Mouse (Mus musculus): ENCODE measurements around the gene Retreg3.

Gene Retreg3

GRCm38 (mm10) chr11:101078121-101078520 lies 41.6 kb downstream of the Retreg3 start, which contains the start of gene Hsd17b1:
Hsd17b1 (plus strand) TSS chr11:101078411.
- no peak for DNase-seq (ENCODE audit: low spot score)

- no peak for DNase-seq (ENCODE audit: low spot score)
These were observed 47.8 kb downstream of the Retreg3 start for GRCm38 (mm10) chr11:101071810-101072428.

- DNase-seq (ENCODE audit: low spot score) = no peak
These were observed 48.7 kb downstream of the Retreg3 start for GRCm38 (mm10) chr11:101070987-101071386.

DNA sequence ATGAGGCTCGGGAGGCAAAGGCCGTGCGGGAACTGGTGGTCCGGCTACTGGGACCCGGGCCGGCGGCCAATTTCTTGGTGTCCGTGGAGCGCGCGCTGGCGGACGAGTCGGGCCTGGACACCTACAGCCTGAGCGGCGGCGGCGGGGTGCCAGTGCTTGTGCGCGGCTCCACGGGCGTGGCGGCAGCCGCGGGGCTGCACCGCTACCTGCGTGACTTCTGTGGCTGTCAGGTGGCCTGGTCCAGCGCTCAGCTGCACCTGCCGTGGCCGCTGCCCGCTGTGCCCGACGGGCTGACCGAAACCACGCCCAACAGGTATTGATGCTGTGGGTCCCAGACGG lies 49.5 kb downstream of the Retreg3 start:
- no peak for DNase-seq (ENCODE audit: low spot score)

DNA sequence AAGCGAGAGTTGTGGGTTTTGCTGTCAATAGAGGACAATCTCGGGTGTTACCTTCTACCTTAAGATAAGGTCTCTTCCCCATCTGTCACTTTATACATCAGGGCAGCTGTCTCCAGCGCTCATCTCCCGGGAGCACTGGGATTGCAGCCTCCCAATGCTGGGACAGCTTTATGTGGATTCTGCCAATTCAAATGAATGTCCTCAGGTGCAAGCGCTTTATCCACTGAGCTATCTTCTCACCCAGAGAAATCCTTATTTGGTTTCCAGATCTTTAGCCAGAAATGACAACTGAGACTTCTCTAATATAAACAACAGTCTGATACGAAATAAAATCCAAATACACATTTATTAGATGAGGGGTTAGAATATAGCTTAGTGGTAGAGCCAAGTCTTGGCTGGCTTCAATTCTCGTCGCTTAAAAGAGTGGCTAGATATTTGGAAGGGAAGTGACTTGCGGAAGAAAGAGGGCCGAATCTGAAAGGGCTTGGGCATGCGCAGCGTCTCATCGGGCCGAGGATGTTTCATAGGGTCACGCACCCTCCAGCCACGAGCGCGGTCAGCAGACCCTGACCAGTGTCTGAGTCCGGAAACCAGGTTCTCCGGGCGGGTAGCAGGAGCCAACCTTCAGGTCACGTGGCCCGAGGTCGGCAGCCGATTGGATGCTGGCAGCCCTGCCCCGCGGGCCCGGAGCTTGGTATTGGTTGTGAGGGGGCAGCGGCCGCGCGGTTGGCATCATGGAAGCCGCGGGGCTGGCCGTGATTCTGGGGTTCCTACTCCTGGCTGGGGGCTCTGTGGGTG lies 50.1 kb downstream of the Retreg3 start, which contains the start of gene Naglu:
TSS of gene Naglu (plus strand) at position 622 of the 798 bp plus-strand sequence.
- peak; percentile 85 for DNase-seq (ENCODE audit: low spot score)

GRCm38 (mm10) chr11:101066549-101067412 lies 52.9 kb downstream of the Retreg3 start:
- no peak for DNase-seq (ENCODE audit: low spot score)

DNA sequence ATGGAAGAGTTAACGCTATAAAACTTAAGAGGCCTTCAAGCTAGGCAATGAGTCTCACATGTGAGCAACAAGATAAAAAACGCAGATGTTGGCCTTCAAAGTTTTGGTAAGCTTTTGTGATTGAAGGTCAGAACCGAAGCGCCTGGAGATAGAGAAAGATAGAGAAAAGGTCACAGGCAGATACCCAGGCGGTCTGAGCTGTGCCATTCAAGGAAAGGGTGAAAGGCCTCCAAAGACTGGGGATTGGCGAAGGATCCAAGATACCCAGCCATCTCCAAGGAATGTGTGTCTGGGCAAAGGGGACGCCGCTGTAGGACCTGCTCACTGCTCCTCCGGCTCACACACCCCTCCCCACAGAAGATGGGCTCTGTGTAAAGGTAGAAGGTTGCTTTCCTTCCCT lies 54.7 kb downstream of the Retreg3 start:
- no peak for DNase-seq (ENCODE audit: low spot score)

GRCm38 (mm10) chr11:101064462-101064861 lies 55.2 kb downstream of the Retreg3 start:
- no peak for DNase-seq (ENCODE audit: low spot score)

DNA sequence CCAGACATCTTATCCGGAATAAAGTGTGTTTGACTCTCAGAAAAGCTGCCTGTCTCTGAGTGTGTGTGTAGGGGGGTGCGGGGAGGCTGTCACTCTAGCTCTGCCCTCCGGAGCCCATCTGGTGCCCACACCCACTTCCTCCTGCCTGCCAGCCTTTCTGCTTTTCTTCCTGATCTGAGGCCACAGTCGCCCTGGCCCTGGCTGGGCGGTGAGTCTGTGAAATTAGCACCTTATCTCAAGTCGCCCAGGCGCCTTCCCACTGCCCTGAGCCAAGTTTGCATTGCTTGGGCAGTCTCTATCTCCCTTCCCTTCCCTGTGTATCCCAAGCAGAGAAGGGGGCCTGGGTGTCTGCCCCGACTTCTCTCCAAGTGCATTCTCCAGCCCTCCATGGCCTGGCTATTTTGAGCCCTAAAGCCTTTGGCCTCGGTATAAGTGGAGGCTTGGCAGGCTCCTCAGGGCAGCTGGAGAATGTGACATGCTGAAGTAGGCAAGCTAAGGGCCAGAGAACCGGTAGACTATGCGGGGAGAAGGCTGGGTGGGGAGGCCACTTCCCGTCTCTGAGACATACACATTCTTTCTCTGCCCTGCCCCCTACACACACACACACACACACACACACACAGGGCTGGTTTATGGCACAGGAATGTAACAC lies 55.9 kb downstream of the Retreg3 start:
- no peak for DNase-seq (ENCODE audit: low spot score)

GRCm38 (mm10) chr11:101062971-101063675 lies 56.6 kb downstream of the Retreg3 start:
- DNase-seq (ENCODE audit: low spot score) = no peak

- DNase-seq (ENCODE audit: low spot score) = no peak
These were observed 57.4 kb downstream of the Retreg3 start for GRCm38 (mm10) chr11:101062165-101062884.

GRCm38 (mm10) chr11:101061049-101061448 lies 58.6 kb downstream of the Retreg3 start:
- DNase-seq (ENCODE audit: low spot score) = no peak

DNA sequence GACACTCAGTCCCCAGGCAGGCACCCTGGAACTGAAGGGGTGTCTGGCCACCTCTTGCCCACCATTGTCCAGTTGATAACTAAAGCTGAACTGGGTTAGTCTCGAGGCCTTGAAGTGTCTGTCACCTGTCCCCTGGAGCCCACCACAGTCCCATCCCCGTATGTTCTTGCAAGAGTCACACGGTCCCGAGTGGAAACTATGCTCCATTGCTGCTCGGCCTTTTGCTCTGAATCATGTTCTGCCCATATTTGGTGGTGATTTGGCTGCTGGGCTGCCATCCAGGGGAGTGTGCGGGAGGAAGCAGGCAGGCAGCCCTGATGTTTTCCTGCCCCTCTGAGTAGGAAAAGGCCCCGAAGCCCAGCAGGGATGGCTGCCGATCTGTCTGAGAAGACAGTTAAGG lies 59.6 kb downstream of the Retreg3 start:
- DNase-seq (ENCODE audit: low spot score) = no peak

GRCm38 (mm10) chr11:101059473-101059872 lies 60.2 kb downstream of the Retreg3 start:
- no peak for DNase-seq (ENCODE audit: low spot score)

DNA sequence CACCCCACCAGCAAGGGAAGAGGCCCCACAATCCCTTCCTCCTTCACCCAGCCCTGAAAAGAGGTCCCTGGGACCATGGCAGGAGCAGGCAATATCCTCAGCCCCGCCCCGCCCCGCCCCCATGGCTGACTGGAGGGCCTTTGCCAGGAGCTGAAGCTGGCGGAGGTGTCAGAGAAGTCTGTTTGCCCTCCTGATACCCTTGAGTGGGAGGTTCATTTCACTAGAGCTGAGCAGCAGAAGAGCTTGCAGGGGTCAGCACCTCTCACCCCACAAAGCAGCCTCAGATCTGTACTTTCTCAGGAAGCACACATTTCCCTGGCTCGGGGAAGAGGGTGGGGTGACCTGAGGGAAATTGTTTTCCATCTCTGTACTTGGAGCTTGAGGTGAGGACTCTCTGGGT lies 61.0 kb downstream of the Retreg3 start:
- DNase-seq (ENCODE audit: low spot score) = no peak

DNA sequence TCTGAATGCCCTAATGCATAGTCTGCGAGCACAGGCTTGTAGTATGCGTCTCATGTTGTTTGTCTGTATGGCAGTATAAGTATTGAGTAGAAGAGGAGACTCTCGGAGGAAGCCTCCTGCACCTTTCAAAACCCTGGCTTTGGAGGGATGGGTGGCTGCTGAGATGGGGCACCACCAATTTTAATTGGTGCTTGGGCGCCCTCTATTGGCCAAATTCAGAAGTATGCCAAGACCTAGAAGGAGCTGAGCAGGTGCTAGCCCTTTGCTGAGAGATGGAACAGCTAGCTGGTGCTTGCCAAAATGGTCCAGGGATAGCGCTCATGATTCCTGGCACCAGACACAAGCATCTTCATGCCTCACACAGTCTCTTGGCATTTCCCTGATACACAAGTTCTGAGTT lies 61.8 kb downstream of the Retreg3 start:
- DNase-seq (ENCODE audit: low spot score) = peak; percentile 84

- DNase-seq (ENCODE audit: low spot score) = no peak
These were observed 62.8 kb downstream of the Retreg3 start for GRCm38 (mm10) chr11:101056885-101057284.

- no peak for DNase-seq (ENCODE audit: low spot score)
These were observed 64.3 kb downstream of the Retreg3 start for GRCm38 (mm10) chr11:101055418-101055817.

- no peak for DNase-seq (ENCODE audit: low spot score)
These were observed 65.7 kb downstream of the Retreg3 start for GRCm38 (mm10) chr11:101053974-101054373.

DNA sequence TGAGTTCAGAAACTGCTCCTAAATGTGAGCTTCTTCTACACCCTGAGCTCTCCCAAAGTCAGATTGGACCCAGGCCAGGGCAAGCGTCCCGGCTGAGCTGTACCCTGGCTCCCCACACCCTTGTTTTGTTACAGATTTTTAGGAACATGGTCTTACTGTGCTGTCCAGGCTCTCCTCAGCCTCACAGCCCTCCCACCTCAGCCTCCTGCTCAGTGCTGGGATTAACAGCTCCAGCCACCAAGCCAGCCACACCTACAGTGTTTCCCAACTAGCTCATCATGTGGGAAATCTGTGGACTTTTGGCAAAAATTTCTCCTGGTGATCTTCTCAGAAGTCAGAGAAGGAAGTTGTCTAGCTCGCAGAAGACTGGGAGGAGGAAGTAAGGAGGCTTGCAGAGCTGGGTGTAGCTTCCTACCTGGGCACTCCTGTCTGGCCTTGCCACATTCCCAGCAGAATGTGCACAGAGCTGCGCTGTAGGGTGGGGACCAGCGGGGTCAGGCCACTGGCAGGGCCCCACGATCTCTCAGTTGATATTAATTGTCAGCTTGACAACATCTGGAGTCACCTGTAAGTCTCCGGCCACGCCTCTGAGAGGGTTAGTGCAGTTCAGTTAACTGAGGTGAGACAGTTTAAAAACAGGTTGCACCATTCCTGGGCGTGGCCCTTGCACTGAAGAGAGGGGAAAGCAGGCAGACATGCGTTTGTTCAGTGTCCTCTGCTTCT lies 66.8 kb downstream of the Retreg3 start:
- DNase-seq (ENCODE audit: low spot score) = no peak
